8 mouse cellular contexts compared by ENCODE assay signal in genomic region chr13:93062860-93063636, GRCm38 (mm10).
DNase-seq lines count a peak whose midpoint lies in the region; ATAC-seq and TF ChIP-seq lines count a peak whose summit lies in the region.

No protein-coding gene starts in this region.

- H3K4me1 ChIP-seq in forebrain, embryonic 12.5 days: 0 out of 2 replicates have a peak, but pooled peaks cover 3% of the 10 kb centered on the region
- H3K4me1 ChIP-seq in forebrain, postnatal 0 days (ENCODE audit: insufficient read depth): no peaks in the 10 kb centered on the region
- H3K4me1 ChIP-seq in lung, embryonic 16.5 days (replicated peaks; ENCODE audit: control insufficient read depth, insufficient read depth, low read length): no peaks in the 10 kb centered on the region

- intact Hi-C loops in heart, postnatal 14 days (cut with DNase I): no loop called here

- no peak overlapping the region for H3K27ac ChIP-seq in forebrain, embryonic 12.5 days
- no peak overlapping the region for H3K27ac ChIP-seq in forebrain, postnatal 0 days (ENCODE audit: low read depth, low read length)
- H3K27ac ChIP-seq in lung, embryonic 16.5 days (ENCODE audit: low read length): no peak overlapping the region

- no peaks in the 10 kb centered on the region for H3K9me3 ChIP-seq in forebrain, embryonic 12.5 days
- H3K9me3 ChIP-seq in forebrain, postnatal 0 days (ENCODE audit: low read length): no peaks in the 10 kb centered on the region
- no peaks in the 10 kb centered on the region for H3K9me3 ChIP-seq in lung, embryonic 16.5 days (ENCODE audit: control insufficient read depth, low read length)

- H3K27me3 ChIP-seq in forebrain, embryonic 12.5 days: no peaks in the 10 kb centered on the region
- H3K27me3 ChIP-seq in forebrain, postnatal 0 days (ENCODE audit: insufficient read depth, low read length): no peaks in the 10 kb centered on the region
- H3K27me3 ChIP-seq in lung, embryonic 16.5 days (ENCODE audit: control insufficient read depth, insufficient read depth, low read depth, low read length): no peaks in the 10 kb centered on the region

- no peak for TF ChIP-seq CTCF in forebrain, postnatal 0 days (IDR thresholded peaks at IDR 0.05; ENCODE audit: low read depth)

- H3K4me2 ChIP-seq in forebrain, embryonic 12.5 days: no peak overlapping the region
- H3K4me2 ChIP-seq in forebrain, postnatal 0 days (ENCODE audit: low read depth): no peak overlapping the region
- no peak overlapping the region for H3K4me2 ChIP-seq in lung, embryonic 16.5 days (ENCODE audit: low read depth, low read length)

- ATAC-seq in forebrain, embryonic 12.5 days (ENCODE audit: low FRiP score): peak; percentile 41; the same call in 1 of the 2 replicates
- no peak; the same call in 1 of the 2 replicates for ATAC-seq in forebrain, postnatal 0 days
- peak; percentile 83 for ATAC-seq in lung, embryonic 16.5 days (ENCODE audit: low read depth)
- no peak for ATAC-seq in activated CD4-positive, CD25-positive, alpha-beta regulatory T cell, adult 4 months

- WGBS in forebrain, embryonic 12.5 days: 71% methylated on average over 13 of the region's 13 CpGs
- 36% methylated on average over 13 of the region's 13 CpGs for WGBS in forebrain, postnatal 0 days
- 52% methylated on average over 13 of the region's 13 CpGs for WGBS in lung, embryonic 16.5 days

- H3K4me3 ChIP-seq in forebrain, embryonic 12.5 days (replicated peaks): no peak overlapping the region
- H3K4me3 ChIP-seq in forebrain, postnatal 0 days (ENCODE audit: low read depth, low read length): no peak overlapping the region
- H3K4me3 ChIP-seq in lung, embryonic 16.5 days (ENCODE audit: low read length): no peak overlapping the region

- H3K9ac ChIP-seq in forebrain, embryonic 12.5 days: no peak overlapping the region
- no peak overlapping the region for H3K9ac ChIP-seq in forebrain, postnatal 0 days
- H3K9ac ChIP-seq in lung, embryonic 16.5 days (ENCODE audit: low read length): no peak overlapping the region

- no peaks in the 10 kb centered on the region for H3K36me3 ChIP-seq in forebrain, embryonic 12.5 days (replicated peaks)
- no peaks in the 10 kb centered on the region for H3K36me3 ChIP-seq in forebrain, postnatal 0 days (ENCODE audit: insufficient read depth)
- H3K36me3 ChIP-seq in lung, embryonic 16.5 days (ENCODE audit: control insufficient read depth, insufficient read depth, low read length): no peaks in the 10 kb centered on the region

- no peak for DNase-seq in forebrain, postnatal 0 days
- peak; percentile 11 for DNase-seq in NIH3T3 (ENCODE audit: low read depth)
- peak; percentile 54 to 82 for DNase-seq in cerebellum, postnatal 4 days (ENCODE audit: low spot score in 2 of 2)
- DNase-seq in heart, postnatal 14 days: peak; percentile 76 to 81
- peak; percentile 80 for DNase-seq in skeletal muscle tissue, adult 2 months (ENCODE audit: low read depth, low spot score)

Comparison
In these comparisons a context has a peak if more than half of its experiments do, and no peak if none do; other contexts are left out.
1. ATAC-seq: peak in forebrain, embryonic 12.5 days (single experiment) and lung, embryonic 16.5 days (single experiment); none in forebrain, postnatal 0 days (single experiment) and activated CD4-positive, CD25-positive, alpha-beta regulatory T cell, adult 4 months (single experiment).